8 mouse cellular contexts compared by ENCODE assay signal in genomic region chr11:60417717-60418472, GRCm38 (mm10). TPM values are rescaled to one million over a fixed set of nuclear protein-coding genes. Genes with fewer than 3 reads are reported as not detected.
DNase-seq lines count a peak whose midpoint lies in the region; ATAC-seq and TF ChIP-seq lines count a peak whose summit lies in the region.

Gene Atpaf2, minus strand, starts transcription at chr11:60418457.

- H3K27ac ChIP-seq in heart, adult 2 months: peak within 1 kb of the TSS; percentile 79
- peak within 1 kb of the TSS; percentile 65 for H3K27ac ChIP-seq in ES-E14 (ENCODE audit: insufficient read depth, low read depth, low read length, poor library complexity, severe bottlenecking)
- H3K27ac ChIP-seq in kidney, embryonic 15.5 days: peak within 1 kb of the TSS; percentile 91
- H3K27ac ChIP-seq in liver, postnatal 0 days (ENCODE audit: low read depth): peak within 1 kb of the TSS; percentile 89
- H3K27ac ChIP-seq in stomach, embryonic 14.5 days (ENCODE audit: low read length): peak within 1 kb of the TSS; percentile 90

- ATAC-seq in kidney, embryonic 15.5 days (replicated peaks; ENCODE audit: low FRiP score): peak; percentile 40
- ATAC-seq in liver, postnatal 0 days: peak; percentile 20
- ATAC-seq in stomach, embryonic 14.5 days (ENCODE audit: insufficient number of reproducible peaks, insufficient read depth, low FRiP score, low read depth): peak; percentile 17; the same call in 1 of the 2 replicates

- peak within 1 kb of the TSS; percentile 88 for H3K4me3 ChIP-seq in heart, adult 2 months
- peak within 1 kb of the TSS; percentile 91 to 96 for H3K4me3 ChIP-seq in ES-E14 (ENCODE audit: insufficient read depth in 1 of 2, low read depth in 1 of 2, low read length in 2 of 2, poor library complexity in 1 of 2, severe bottlenecking in 1 of 2)
- H3K4me3 ChIP-seq in kidney, embryonic 15.5 days (replicated peaks): peak within 1 kb of the TSS; percentile 91
- H3K4me3 ChIP-seq in liver, postnatal 0 days (ENCODE audit: low read depth, low read length): peak within 1 kb of the TSS; percentile 95
- peak within 1 kb of the TSS; percentile 97 for H3K4me3 ChIP-seq in stomach, embryonic 14.5 days (ENCODE audit: low read depth, low read length)

- peak within 1 kb of the TSS; percentile 88 for H3K9ac ChIP-seq in heart, adult 2 months (ENCODE audit: low read depth, low read length)
- H3K9ac ChIP-seq in ES-E14 (ENCODE audit: insufficient read depth, low read depth, low read length, poor library complexity, severe bottlenecking): peak within 1 kb of the TSS; percentile 88
- H3K9ac ChIP-seq in kidney, embryonic 15.5 days: peak within 1 kb of the TSS; percentile 93
- peak within 1 kb of the TSS; percentile 87 for H3K9ac ChIP-seq in liver, postnatal 0 days (replicated peaks)
- peak within 1 kb of the TSS; percentile 87 for H3K9ac ChIP-seq in stomach, embryonic 14.5 days (replicated peaks; ENCODE audit: low read depth, low read length)

- intact Hi-C loops in heart, adult 2 months (cut with DNase I): no loop called here

- peaks cover 6% of the 10 kb centered on the region for H3K4me1 ChIP-seq in heart, adult 2 months (ENCODE audit: control insufficient read depth, insufficient read depth, low read length)
- H3K4me1 ChIP-seq in ES-E14 (ENCODE audit: control insufficient read depth in 2 of 2, insufficient read depth in 2 of 2, low read length in 2 of 2, poor library complexity in 1 of 2): peaks cover 0 to 3% of the 10 kb centered on the region in 2 experiments; a peak in 2 of 4 replicates
- peaks cover 31% of the 10 kb centered on the region for H3K4me1 ChIP-seq in kidney, embryonic 15.5 days
- H3K4me1 ChIP-seq in liver, postnatal 0 days (ENCODE audit: insufficient read depth): peaks cover 26% of the 10 kb centered on the region
- H3K4me1 ChIP-seq in stomach, embryonic 14.5 days (ENCODE audit: control insufficient read depth, insufficient read depth, low read length): peaks cover 19% of the 10 kb centered on the region

- TF ChIP-seq CTCF in heart, adult 2 months (IDR thresholded peaks at IDR 0.05): no peak
- 0 out of 2 replicates have a peak, but pooled peaks have one; percentile 6 for TF ChIP-seq CTCF in liver, postnatal 0 days (IDR thresholded peaks at IDR 0.05; ENCODE audit: low read depth)

- no peaks in the 10 kb centered on the region for H3K27me3 ChIP-seq in heart, adult 2 months (ENCODE audit: control insufficient read depth, insufficient read depth, low read length)
- no peaks in the 10 kb centered on the region for H3K27me3 ChIP-seq in kidney, embryonic 15.5 days
- no peaks in the 10 kb centered on the region for H3K27me3 ChIP-seq in liver, postnatal 0 days (ENCODE audit: insufficient read depth, low read length)
- H3K27me3 ChIP-seq in stomach, embryonic 14.5 days (ENCODE audit: control insufficient read depth, insufficient read depth, low read length): no peaks in the 10 kb centered on the region

- DNase-seq in heart, adult 2 months: peak in 1 of 2 experiments; percentile 53
- DNase-seq in heart, adult 11 months: no peak
- no peak for DNase-seq in ES-E14 (ENCODE audit: low read depth, low spot score)
- DNase-seq in embryo, embryonic 10.5 days (ENCODE audit: low spot score): peak; percentile 56
- DNase-seq in gastrocnemius, postnatal 4 days (ENCODE audit: low spot score in 2 of 2): peak; percentile 24 to 44
- peak; percentile 28 for DNase-seq in liver, postnatal 0 days

- TF ChIP-seq EP300 in heart, adult 2 months (IDR thresholded peaks at IDR 0.05; ENCODE audit: insufficient read depth, low read depth, low read length): no peak
- TF ChIP-seq EP300 in liver, postnatal 0 days (IDR thresholded peaks at IDR 0.05; ENCODE audit: low read depth): no peak

- no peak for TF ChIP-seq POLR2A in heart, adult 2 months (IDR thresholded peaks at IDR 0.05; ENCODE audit: insufficient read depth, low read depth, low read length)

- H3K9me3 ChIP-seq in ES-E14 (ENCODE audit: control insufficient read depth, insufficient read depth, low read depth, low read length): no peaks in the 10 kb centered on the region
- no peaks in the 10 kb centered on the region for H3K9me3 ChIP-seq in kidney, embryonic 15.5 days (replicated peaks)
- no peaks in the 10 kb centered on the region for H3K9me3 ChIP-seq in liver, postnatal 0 days (ENCODE audit: low read length)
- H3K9me3 ChIP-seq in stomach, embryonic 14.5 days (ENCODE audit: control insufficient read depth, low read depth, low read length): no peaks in the 10 kb centered on the region

- WGBS in heart, adult 2 months: under 1% methylated on average over 37 of the region's 39 CpGs
- under 1% methylated on average over 39 of the region's 39 CpGs for WGBS in kidney, embryonic 15.5 days
- WGBS in liver, postnatal 0 days (ENCODE audit: insufficient replicate concordance): 2% methylated on average over 33 of the region's 39 CpGs
- WGBS in stomach, embryonic 14.5 days: under 1% methylated on average over 39 of the region's 39 CpGs

- H3K36me3 ChIP-seq in heart, adult 2 months (ENCODE audit: control insufficient read depth, insufficient read depth, low read length): no peaks in the 10 kb centered on the region
- H3K36me3 ChIP-seq in ES-E14 (ENCODE audit: control insufficient read depth, insufficient read depth, low read length, poor library complexity, severe bottlenecking): no peaks in the 10 kb centered on the region
- H3K36me3 ChIP-seq in kidney, embryonic 15.5 days: no peaks in the 10 kb centered on the region
- no peaks in the 10 kb centered on the region for H3K36me3 ChIP-seq in liver, postnatal 0 days (replicated peaks; ENCODE audit: insufficient read depth, low read length)
- no peaks in the 10 kb centered on the region for H3K36me3 ChIP-seq in stomach, embryonic 14.5 days (ENCODE audit: control insufficient read depth, insufficient read depth, low read length)

- peak within 1 kb of the TSS; percentile 75 for H3K4me2 ChIP-seq in kidney, embryonic 15.5 days
- H3K4me2 ChIP-seq in liver, postnatal 0 days (ENCODE audit: low read depth, low read length): peak within 1 kb of the TSS; percentile 95
- peak within 1 kb of the TSS; percentile 97 for H3K4me2 ChIP-seq in stomach, embryonic 14.5 days (replicated peaks; ENCODE audit: low read depth, low read length)

- in situ Hi-C loops in ES-E14 (cut with MboI; ENCODE audit: low sequenced_read_pairs in 2 of 2, unreplicated experiment in 2 of 2): no loop called here

- no peaks in the 10 kb centered on the region for H3K79me2 ChIP-seq in heart, adult 2 months (replicated peaks; ENCODE audit: control insufficient read depth, insufficient read depth, low read length)

TF ChIP-seq in ES-E14, 5 proteins besides CTCF, POLR2A, EP300 and RAD21:
- TF ChIP-seq HCFC1 (IDR thresholded peaks at IDR 0.05; ENCODE audit: borderline replicate concordance, insufficient read depth, low read length) (no peak), MAFK (IDR thresholded peaks at IDR 0.05; ENCODE audit: insufficient read depth, low read depth, low read length) (no peak), ZNF384 (IDR thresholded peaks at IDR 0.05; ENCODE audit: low read depth, low read length) (no peak), CHD2 (IDR thresholded peaks at IDR 0.05; ENCODE audit: low read depth, low read length) (no peak), ZC3H11A (IDR thresholded peaks at IDR 0.05; ENCODE audit: borderline replicate concordance, low read depth, low read length) (no peak)
TF ChIP-seq in ES-E14: peak in this region for 0.

RNA-seq across cellular contexts. Expression of gene Atpaf2, which starts in this region (rescaled TPM):
- 10 to 100 TPM; 39.8 to 45.3 TPM for total RNA-seq in heart, adult 2 months (2021)
- 37.7 and 46.7 TPM in 2 replicates for polyA plus RNA-seq in heart, adult 2 months (2012; rRNA removed)
- 32.5 and 34.3 TPM in 2 replicates for total RNA-seq in ES-E14 (2012; rRNA removed)
- total RNA-seq in gastrocnemius, postnatal 4 days (2021): 10 to 100 TPM; 29.3 to 31.7 TPM
- 53.6 and 55.3 TPM in 2 replicates for polyA plus RNA-seq in kidney, embryonic 15.5 days (2015; fragmentation: Nextera tagmentation; extraction: Ambion mirVana)
- 20.9 and 22.6 TPM in 2 replicates for polyA plus RNA-seq in liver, postnatal 0 days (2015; fragmentation: Nextera tagmentation; extraction: Ambion mirVana)
- 50.7 TPM in 2 replicates for polyA plus RNA-seq in stomach, embryonic 14.5 days (2014; fragmentation: Nextera tagmentation; extraction: Ambion mirVana)

Comparison
In these comparisons a context has a peak if more than half of its experiments do, and no peak if none do; other contexts are left out.
1. DNase-seq: peak in embryo, embryonic 10.5 days (single experiment), gastrocnemius, postnatal 4 days (2 of 2) and liver, postnatal 0 days (single experiment); none in heart, adult 11 months (single experiment) and ES-E14 (single experiment).
2. Peak in every context shown above with its lines, with median percentiles within 50 percentile points of each other: H3K27ac ChIP-seq, H3K4me3 ChIP-seq, H3K9ac ChIP-seq, ATAC-seq and H3K4me2 ChIP-seq.